Mouse (Mus musculus): ENCODE measurements around the gene Ccdc51. TPM values are rescaled to one million over a fixed set of nuclear protein-coding genes. Genes with fewer than 3 reads are reported as not detected.

The Ccdc51 gene
- polyA plus RNA-seq (2014; fragmentation: Illumina TruSeq; extraction: RNeasy Lipid Tissue Mini Kit (QIAGEN cat#74804); ENCODE audit: low read depth, low replicate concordance) = not detected

DNA sequence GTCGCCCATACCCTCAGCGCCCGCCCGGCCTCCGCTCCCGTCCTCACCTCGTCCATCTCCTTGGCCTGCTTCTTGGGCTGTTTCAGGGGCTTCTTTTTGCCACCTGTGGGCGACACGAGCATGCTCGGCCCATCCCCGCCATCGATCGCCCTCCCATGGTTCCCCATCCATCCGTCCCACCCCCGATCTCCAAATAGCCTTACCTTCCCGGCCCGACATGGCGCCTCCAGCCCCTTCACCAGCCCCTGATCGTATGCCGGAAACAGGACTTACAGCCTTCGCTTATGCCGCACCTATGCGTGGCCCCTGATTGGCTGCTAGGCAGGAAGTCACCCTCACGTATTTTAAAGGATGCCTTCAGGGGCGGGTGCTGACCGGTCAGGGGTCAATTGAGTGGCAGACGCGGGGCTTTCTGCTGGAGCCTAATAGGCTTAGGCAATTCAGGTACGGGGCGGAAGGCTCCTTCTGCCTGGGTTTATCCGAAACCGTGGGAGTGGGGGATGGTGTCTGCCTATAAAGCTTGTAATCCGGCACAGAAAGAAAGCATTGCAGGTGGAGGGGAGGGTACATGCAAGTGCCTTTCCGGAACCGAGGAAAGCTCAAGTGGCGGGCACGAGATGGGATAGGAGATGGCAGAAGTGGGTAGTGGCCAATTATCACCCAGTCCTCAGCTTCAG is at the start of gene Ccdc51, which contains the start of gene Tma7:
Ccdc51 (plus strand) TSS at position 370 of the 677 bp plus-strand sequence.
Tma7 (minus strand) TSS at position 464 of the 677 bp plus-strand sequence.

DNA sequence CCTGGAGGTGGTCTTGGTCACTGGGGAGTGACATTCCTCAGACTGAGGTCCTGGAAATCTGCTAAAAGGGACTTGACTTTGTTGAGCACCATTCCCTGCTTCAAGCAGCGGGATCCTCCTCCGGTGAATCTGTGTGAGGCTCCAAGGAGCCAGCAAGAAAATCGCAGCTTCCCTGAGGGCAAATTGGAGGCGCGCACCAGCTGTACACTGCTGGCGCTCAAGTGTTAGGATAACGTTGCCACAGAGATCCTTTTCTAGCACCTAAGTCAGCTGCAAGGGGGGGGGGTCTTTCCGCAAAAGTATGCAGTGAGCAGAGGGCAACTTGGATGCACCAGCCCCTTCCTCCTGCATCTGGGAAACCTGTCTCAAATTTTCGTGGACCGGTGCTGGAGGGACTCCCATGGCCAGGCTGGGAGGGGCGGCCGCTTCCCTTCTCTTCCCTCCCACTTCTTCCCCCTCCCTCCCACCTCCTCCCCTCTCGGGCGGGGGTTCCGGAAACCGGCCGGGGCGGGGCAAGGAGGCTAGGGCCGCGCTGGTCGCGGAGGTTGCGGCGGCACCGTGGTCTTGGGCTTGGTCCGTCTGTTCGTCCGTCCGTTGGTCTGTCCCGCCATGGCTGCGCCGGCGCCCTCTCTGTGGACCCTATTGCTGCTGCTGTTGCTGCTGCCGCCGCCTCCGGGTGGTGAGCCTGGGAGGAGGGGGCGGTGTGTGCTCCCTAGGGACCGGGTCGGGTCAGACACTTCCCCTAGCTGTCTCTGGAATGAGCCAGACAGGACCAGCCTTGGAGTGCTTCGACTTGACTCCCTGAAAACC is 44.0 kb upstream of the Ccdc51 start, which contains the start of gene Shisa5:
Shisa5 (plus strand) TSS at position 480 of the 810 bp plus-strand sequence.

DNA sequence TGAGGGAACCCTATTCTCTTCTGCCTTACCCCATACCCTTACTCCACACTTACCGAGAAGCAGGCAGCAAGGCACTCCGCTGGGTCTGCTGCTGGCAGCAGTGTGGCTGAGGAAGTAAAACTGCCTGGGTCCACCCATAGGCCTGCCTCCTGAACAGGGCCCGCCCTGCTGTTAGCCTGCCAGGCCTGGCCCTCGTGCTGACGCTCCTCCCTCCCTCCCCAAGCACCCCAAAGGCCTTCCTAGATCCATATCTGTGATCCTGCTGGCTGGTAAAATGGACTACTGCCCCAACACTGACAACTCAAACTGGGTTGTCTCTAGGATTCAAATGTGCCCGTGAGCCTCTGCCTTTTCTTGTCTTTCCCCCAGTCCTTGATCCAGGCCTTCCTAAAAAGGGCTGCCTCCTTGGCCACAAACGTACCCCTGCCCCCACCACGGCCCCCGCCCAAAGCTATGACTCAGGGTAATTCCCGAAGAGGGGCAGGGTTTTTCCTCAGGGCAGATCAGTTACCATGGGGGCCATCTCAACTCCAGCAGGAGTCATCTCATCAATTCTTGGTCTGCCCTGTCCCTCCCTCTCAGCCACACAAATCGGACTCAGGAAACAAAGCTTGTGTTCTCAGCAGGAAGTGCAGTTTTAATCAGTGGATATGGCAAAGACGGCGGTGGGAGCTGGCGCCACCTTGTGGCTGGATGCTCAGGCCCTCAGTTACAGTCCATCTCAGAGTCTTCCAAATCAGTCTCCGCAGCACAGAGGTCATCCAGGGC is 23.0 kb upstream of the Ccdc51 start, which contains the start of gene Trex1:
Trex1 (minus strand) TSS at position 599 of the 768 bp plus-strand sequence.

GRCm38 (mm10) chr9:109073661-109074573 is 8.4 kb upstream of the Ccdc51 start, which contains the start of gene Atrip:
Atrip (minus strand) TSS chr9:109074124.

GRCm38 (mm10) chr9:109095137-109095982 is 13.1 kb downstream of the Ccdc51 start, which contains the start of gene Plxnb1:
Plxnb1 (plus strand) TSS chr9:109095389.

Other genes with a start within 250 kb of the Ccdc51 start
- 0.36 TPM for gene Slc26a6, start 229.2 kb upstream of the Ccdc51 start, polyA plus RNA-seq (2014; fragmentation: Illumina TruSeq; extraction: RNeasy Lipid Tissue Mini Kit (QIAGEN cat#74804); ENCODE audit: low read depth, low replicate concordance)
- not detected for gene Tmem89, start 167.9 kb upstream of the Ccdc51 start, polyA plus RNA-seq (2014; fragmentation: Illumina TruSeq; extraction: RNeasy Lipid Tissue Mini Kit (QIAGEN cat#74804); ENCODE audit: low read depth, low replicate concordance)
- gene Uqcrc1, start 145.9 kb upstream of the Ccdc51 start, polyA plus RNA-seq (2014; fragmentation: Illumina TruSeq; extraction: RNeasy Lipid Tissue Mini Kit (QIAGEN cat#74804); ENCODE audit: low read depth, low replicate concordance) = 73.6 TPM
- not detected for gene Col7a1, start 128.9 kb upstream of the Ccdc51 start, polyA plus RNA-seq (2014; fragmentation: Illumina TruSeq; extraction: RNeasy Lipid Tissue Mini Kit (QIAGEN cat#74804); ENCODE audit: low read depth, low replicate concordance)
- gene Ucn2, start 96.5 kb upstream of the Ccdc51 start, polyA plus RNA-seq (2014; fragmentation: Illumina TruSeq; extraction: RNeasy Lipid Tissue Mini Kit (QIAGEN cat#74804); ENCODE audit: low read depth, low replicate concordance) = not detected
- 3.4 TPM for gene Pfkfb4, start 90.7 kb upstream of the Ccdc51 start, polyA plus RNA-seq (2014; fragmentation: Illumina TruSeq; extraction: RNeasy Lipid Tissue Mini Kit (QIAGEN cat#74804); ENCODE audit: low read depth, low replicate concordance)
- gene Shisa5, start 43.9 kb upstream of the Ccdc51 start, polyA plus RNA-seq (2014; fragmentation: Illumina TruSeq; extraction: RNeasy Lipid Tissue Mini Kit (QIAGEN cat#74804); ENCODE audit: low read depth, low replicate concordance) = 1.7 TPM
- not detected for gene Trex1, start 22.8 kb upstream of the Ccdc51 start, polyA plus RNA-seq (2014; fragmentation: Illumina TruSeq; extraction: RNeasy Lipid Tissue Mini Kit (QIAGEN cat#74804); ENCODE audit: low read depth, low replicate concordance)
- gene Atrip, start 8.4 kb upstream of the Ccdc51 start, polyA plus RNA-seq (2014; fragmentation: Illumina TruSeq; extraction: RNeasy Lipid Tissue Mini Kit (QIAGEN cat#74804); ENCODE audit: low read depth, low replicate concordance) = 5.9 TPM
- gene Tma7, start 94 bp downstream of the Ccdc51 start, polyA plus RNA-seq (2014; fragmentation: Illumina TruSeq; extraction: RNeasy Lipid Tissue Mini Kit (QIAGEN cat#74804); ENCODE audit: low read depth, low replicate concordance) = 564 TPM
- gene Plxnb1, start 12.9 kb downstream of the Ccdc51 start, polyA plus RNA-seq (2014; fragmentation: Illumina TruSeq; extraction: RNeasy Lipid Tissue Mini Kit (QIAGEN cat#74804); ENCODE audit: low read depth, low replicate concordance) = 0.34 TPM
- gene Fbxw21, start 79.5 kb downstream of the Ccdc51 start, polyA plus RNA-seq (2014; fragmentation: Illumina TruSeq; extraction: RNeasy Lipid Tissue Mini Kit (QIAGEN cat#74804); ENCODE audit: low read depth, low replicate concordance) = 0.35 TPM
- gene Fbxw13, start 113.5 kb downstream of the Ccdc51 start, polyA plus RNA-seq (2014; fragmentation: Illumina TruSeq; extraction: RNeasy Lipid Tissue Mini Kit (QIAGEN cat#74804); ENCODE audit: low read depth, low replicate concordance) = 0.42 TPM
- 0.85 TPM for gene Fbxw20, start 152.3 kb downstream of the Ccdc51 start, polyA plus RNA-seq (2014; fragmentation: Illumina TruSeq; extraction: RNeasy Lipid Tissue Mini Kit (QIAGEN cat#74804); ENCODE audit: low read depth, low replicate concordance)
- gene Fbxw14, start 205.2 kb downstream of the Ccdc51 start, polyA plus RNA-seq (2014; fragmentation: Illumina TruSeq; extraction: RNeasy Lipid Tissue Mini Kit (QIAGEN cat#74804); ENCODE audit: low read depth, low replicate concordance) = not detected

All from testis, adult 10 weeks (tissue).